Mouse (Mus musculus) brain, embryonic 14.5 days (tissue): ENCODE measurements around the gene Larp4.

Experiments used
- CTCF ChIP-seq: fragments of 200-500 bp; IDR thresholded peaks from 2 replicates; pipeline ENCODE4 v1.5.1; 2012; ENCODE audit warnings: inconsistent platforms, mild to moderate bottlenecking, moderate library complexity, borderline replicate concordance; ENCODE audit not compliant: insufficient read depth, insufficient read length; ENCODE audit errors: extremely low read depth
- POLR2A ChIP-seq: fragments of 200-500 bp; IDR thresholded peaks from 2 replicates; pipeline ENCODE4 v1.6.1; 2012; ENCODE audit warnings: mild to moderate bottlenecking, inconsistent platforms, borderline replicate concordance; ENCODE audit not compliant: poor library complexity, insufficient read depth, insufficient read length, severe bottlenecking; ENCODE audit errors: extremely low read depth

DNA sequence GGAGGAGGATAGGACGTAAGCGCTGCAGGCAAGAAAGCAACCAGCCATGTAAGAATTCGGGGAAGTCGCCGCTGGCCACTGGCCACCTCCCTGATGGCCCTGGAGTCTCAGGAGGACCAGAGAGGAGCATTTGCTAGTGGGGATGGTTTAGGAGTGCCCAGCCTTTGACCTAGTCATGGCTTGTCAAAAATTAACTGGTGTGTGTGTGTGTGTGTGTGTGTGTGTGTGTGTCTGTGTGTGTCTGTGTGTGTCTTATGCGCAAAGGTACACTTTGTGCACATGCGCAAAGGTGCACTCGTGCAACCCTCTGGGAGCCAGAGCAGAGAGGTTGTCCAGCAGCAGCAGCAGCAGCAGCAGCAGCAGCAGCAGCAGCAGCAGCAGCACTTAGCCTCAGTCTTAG is 32.0 kb upstream of the Larp4 start:
- no peak for TF ChIP-seq POLR2A
- TF ChIP-seq CTCF, result no peak
